Comparison of ENCODE assay signal across 9 mouse cellular contexts in genomic region chr10:115013491-115014001, GRCm38 (mm10).
DNase-seq lines count a peak whose midpoint lies in the region; ATAC-seq lines count a peak whose summit lies in the region.
"Had no signal": no experiment of that assay in that cellular context is flagged by ENCODE, and none has a peak within 500 bp of the region (broad histone marks: within the 10 kb centered on the region; RNA-seq: fewer than 3 reads in every experiment).

No protein-coding gene starts in this region.

- WGBS in heart, embryonic 16.5 days, result 29% methylated on average over 11 of the region's 11 CpGs
- WGBS in forebrain, embryonic 15.5 days, result 10% methylated on average over 11 of the region's 11 CpGs
- 18% methylated on average over 11 of the region's 11 CpGs for WGBS in midbrain, embryonic 13.5 days

- H3K4me2 ChIP-seq in heart, embryonic 16.5 days (ENCODE audit: low read depth, low read length), result peak overlapping the region; percentile 34
- H3K4me2 ChIP-seq in forebrain, embryonic 15.5 days (replicated peaks), result peak overlapping the region; percentile 33
- H3K4me2 ChIP-seq in midbrain, embryonic 13.5 days (replicated peaks), result peak overlapping the region; percentile 47

- H3K9me3 ChIP-seq in heart, embryonic 16.5 days (replicated peaks; ENCODE audit: control insufficient read depth, low read length), result no peaks in the 10 kb centered on the region
- no peaks in the 10 kb centered on the region for H3K9me3 ChIP-seq in forebrain, embryonic 15.5 days
- H3K9me3 ChIP-seq in midbrain, embryonic 13.5 days, result no peaks in the 10 kb centered on the region

- no peak overlapping the region for H3K9ac ChIP-seq in heart, embryonic 16.5 days (ENCODE audit: low read length)
- H3K9ac ChIP-seq in forebrain, embryonic 15.5 days (replicated peaks), result no peak overlapping the region
- no peak overlapping the region for H3K9ac ChIP-seq in midbrain, embryonic 13.5 days (replicated peaks)

- no peaks in the 10 kb centered on the region for H3K27me3 ChIP-seq in heart, embryonic 16.5 days (ENCODE audit: control insufficient read depth, insufficient read depth, low read length)
- H3K27me3 ChIP-seq in forebrain, embryonic 15.5 days, result no peaks in the 10 kb centered on the region
- no peaks in the 10 kb centered on the region for H3K27me3 ChIP-seq in midbrain, embryonic 13.5 days
- H3K27me3 ChIP-seq: CH12.LX had no signal

- H3K4me3 ChIP-seq in heart, embryonic 16.5 days (ENCODE audit: low read length), result peak overlapping the region; percentile 12; the same call in 1 of the 2 replicates
- peak overlapping the region; percentile 11; the same call in 1 of the 2 replicates for H3K4me3 ChIP-seq in forebrain, embryonic 15.5 days
- H3K4me3 ChIP-seq in midbrain, embryonic 13.5 days (replicated peaks), result peak overlapping the region; percentile 17

- H3K36me3 ChIP-seq in heart, embryonic 16.5 days (ENCODE audit: control insufficient read depth, insufficient read depth), result no peaks in the 10 kb centered on the region
- no peaks in the 10 kb centered on the region for H3K36me3 ChIP-seq in forebrain, embryonic 15.5 days
- no peaks in the 10 kb centered on the region for H3K36me3 ChIP-seq in midbrain, embryonic 13.5 days

- DNase-seq in heart, adult 8-10 months (ENCODE audit: low spot score), result no peak
- DNase-seq in spleen, postnatal 14 days (ENCODE audit: low spot score in 2 of 2), result no peak
- DNase-seq in heart, postnatal 4 days, result no peak

- H3K4me1 ChIP-seq in heart, embryonic 16.5 days (ENCODE audit: control insufficient read depth, insufficient read depth, low read length), result no peaks in the 10 kb centered on the region
- H3K4me1 ChIP-seq in forebrain, embryonic 15.5 days, result peaks cover 23% of the 10 kb centered on the region
- peaks cover 26% of the 10 kb centered on the region for H3K4me1 ChIP-seq in midbrain, embryonic 13.5 days (replicated peaks)

- no peak for ATAC-seq in heart, embryonic 16.5 days (replicated peaks; ENCODE audit: extremely low read depth, insufficient read depth, low FRiP score)
- ATAC-seq in cerebellum, adult (ENCODE audit: insufficient number of reproducible peaks, low FRiP score, low TSS enrichment), result peak; percentile 91
- ATAC-seq in forebrain, embryonic 15.5 days (replicated peaks), result peak; percentile 79
- ATAC-seq in midbrain, embryonic 13.5 days, result peak; percentile 84
- no peak for ATAC-seq in megakaryocyte-erythroid progenitor cell, adult 5-6 weeks (replicated peaks; ENCODE audit: low FRiP score, low TSS enrichment, poor library complexity, severe bottlenecking)

- no peak overlapping the region for H3K27ac ChIP-seq in heart, embryonic 16.5 days (ENCODE audit: low read length)
- H3K27ac ChIP-seq in forebrain, embryonic 15.5 days (replicated peaks), result peak overlapping the region; percentile 52
- peak overlapping the region; percentile 25; the same call in 1 of the 2 replicates for H3K27ac ChIP-seq in midbrain, embryonic 13.5 days

Comparison
In these comparisons a context has a peak if more than half of its experiments do, and no peak if none do; other contexts are left out.
1. ATAC-seq: peak in cerebellum, adult (single experiment), forebrain, embryonic 15.5 days (single experiment) and midbrain, embryonic 13.5 days (single experiment); none in heart, embryonic 16.5 days (single experiment) and megakaryocyte-erythroid progenitor cell, adult 5-6 weeks (single experiment).
2. Peak in every context shown above with its lines, with median percentiles within 50 percentile points of each other: H3K4me2 ChIP-seq and H3K4me3 ChIP-seq.